Mouse (Mus musculus): Measurements from ENCODE around the gene Kif18a.

The Kif18a gene

GRCm38 (mm10) chr2:109365962-109366361, 85.4 kb downstream of the Kif18a start:
- ATAC-seq (ENCODE audit: low TSS enrichment): no peak

GRCm38 (mm10) chr2:109374881-109375280, 94.3 kb downstream of the Kif18a start:
- ATAC-seq (ENCODE audit: low TSS enrichment): no peak

- no peak for ATAC-seq (ENCODE audit: low TSS enrichment)
These were observed 103.5 kb downstream of the Kif18a start for GRCm38 (mm10) chr2:109384019-109384418.

GRCm38 (mm10) chr2:109386211-109386610, 105.7 kb downstream of the Kif18a start:
- ATAC-seq (ENCODE audit: low TSS enrichment): no peak

GRCm38 (mm10) chr2:109388733-109389132, 108.2 kb downstream of the Kif18a start:
- ATAC-seq (ENCODE audit: low TSS enrichment): no peak

- no peak for ATAC-seq (ENCODE audit: low TSS enrichment)
These were observed 109.4 kb downstream of the Kif18a start for GRCm38 (mm10) chr2:109389977-109390376.
